Mouse (Mus musculus) liver, embryonic 13.5 days (tissue): ENCODE measurements around the gene Cacnb4. TPM values are rescaled to one million over a fixed set of nuclear protein-coding genes. Genes with fewer than 3 reads are reported as not detected.
A peak's percentile ranks its signal among the peaks of the same experiment; 100 is the strongest.

ENCODE experiments used
- ATAC-seq: fragments of 200-750 bp; cut with Nextera tagmentation; 2 replicates; pipeline ENCODE4 v1.8.0; 2017; ENCODE audit warnings: low read depth, mild to moderate bottlenecking, moderate number of reproducible peaks, moderate library complexity
- DNase-seq: peaks from one replicate; pipeline ENCODE4 v3.0.0; 2022
- H3K27ac ChIP-seq: fragments of 300-500 bp; sonication (generic); 2 replicates; pipeline ENCODE4 v1.5.1; 2015; ENCODE audit warnings: moderate library complexity, mild to moderate bottlenecking, inconsistent platforms
- H3K27me3 ChIP-seq: fragments of 300-500 bp; sonication (generic); 2 replicates; pipeline ENCODE4 v1.6.1; 2015; ENCODE audit warnings: mild to moderate bottlenecking, inconsistent platforms
- H3K36me3 ChIP-seq: fragments of 300-500 bp; sonication (generic); 2 replicates; pipeline ENCODE4 v1.6.1; 2015; ENCODE audit warnings: mild to moderate bottlenecking, inconsistent platforms
- H3K4me1 ChIP-seq: fragments of 300-500 bp; sonication (generic); replicated peaks from 2 replicates; pipeline ENCODE4 v1.6.1; 2015; ENCODE audit warnings: inconsistent platforms
- H3K4me2 ChIP-seq: fragments of 300-500 bp; sonication (generic); 2 replicates; pipeline ENCODE4 v1.6.1; 2015; ENCODE audit warnings: inconsistent platforms, mild to moderate bottlenecking, moderate library complexity
- H3K4me3 ChIP-seq: fragments of 300-500 bp; sonication (generic); replicated peaks from 2 replicates; pipeline ENCODE4 v1.5.1; 2015; ENCODE audit warnings: mild to moderate bottlenecking, inconsistent platforms
- H3K9ac ChIP-seq: fragments of 300-500 bp; sonication (generic); 2 replicates; pipeline ENCODE4 v1.6.1; 2015; ENCODE audit warnings: mild to moderate bottlenecking, inconsistent platforms
- H3K9me3 ChIP-seq: fragments of 300-500 bp; sonication (generic); replicated peaks from 2 replicates; pipeline ENCODE4 v1.6.1; 2016; ENCODE audit warnings: inconsistent platforms
- WGBS: fragments of 180-500 bp; shearing (Covaris S2); methylation state at CpG from one replicate; pipeline ENCODE4 v1.1.7; 2015; ENCODE audit not compliant: insufficient replicate concordance; 5-methylcytosine and 5-hydroxymethylcytosine counted together
- polyA plus RNA-seq: library from polyadenylated mRNA; unstranded; fragments of >200 nt; fragmentation: Nextera tagmentation; extraction: Ambion mirVana; gene quantifications from 2 replicates; pipeline ENCODE4 v1.2.1, GENCODE M21; 2015

The Cacnb4 gene
- polyA plus RNA-seq, 1 experiment from 2014 or later: 0.50 TPM

GRCm38 (mm10) chr2:52686601-52687000, 10.0 kb upstream of the Cacnb4 start:
- Histone ChIP-seq H3K36me3 (no peaks in the 10 kb centered on the region), H3K4me2 (no peak overlapping the region), H3K9ac (no peak overlapping the region), H3K4me1 (no peaks in the 10 kb centered on the region), H3K27ac (no peak overlapping the region), H3K9me3 (no peaks in the 10 kb centered on the region), H3K27me3 (no peaks in the 10 kb centered on the region), H3K4me3 (no peak overlapping the region)
- ATAC-seq (no peak), DNase-seq (no peak)
- WGBS: 72% methylated on average over 6 of the region's 6 CpGs

DNA sequence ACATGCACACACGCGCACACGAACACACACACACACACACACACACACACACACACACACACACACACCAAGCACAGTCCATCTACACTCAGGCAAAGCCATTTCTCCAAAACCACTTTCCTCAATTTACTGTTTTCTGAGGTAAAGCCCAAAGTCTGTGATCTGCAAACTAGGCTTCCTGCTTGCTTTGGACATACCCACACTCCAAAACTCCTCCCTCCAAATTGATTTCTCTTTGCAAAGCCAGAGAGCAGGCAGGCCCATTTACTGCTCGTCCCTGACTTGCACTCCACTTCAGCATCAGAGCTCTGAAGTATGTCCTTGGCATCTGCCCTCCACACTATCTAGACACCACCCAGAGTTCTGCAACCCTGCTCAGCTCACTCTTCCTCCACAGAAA, 958 bp upstream of the Cacnb4 start:
- H3K36me3 ChIP-seq: no peaks in the 10 kb centered on the region
- no peak overlapping the region for H3K9ac ChIP-seq
- no peak for ATAC-seq
- H3K4me3 ChIP-seq: no peak overlapping the region
- H3K4me1 ChIP-seq: no peaks in the 10 kb centered on the region
- WGBS: 68% methylated on average over 4 of the region's 4 CpGs
- no peaks in the 10 kb centered on the region for H3K9me3 ChIP-seq
- H3K27me3 ChIP-seq: peaks cover 61% of the 10 kb centered on the region
- DNase-seq: no peak
- H3K4me2 ChIP-seq: no peak overlapping the region
- H3K27ac ChIP-seq: no peak overlapping the region

GRCm38 (mm10) chr2:52676913-52677303, 277 bp upstream of the Cacnb4 start:
- Histone ChIP-seq H3K9me3 (no peaks in the 10 kb centered on the region), H3K4me3 (no peak overlapping the region), H3K27ac (no peak overlapping the region), H3K27me3 (peaks cover 68% of the 10 kb centered on the region), H3K36me3 (no peaks in the 10 kb centered on the region), H3K4me2 (no peak overlapping the region), H3K9ac (no peak overlapping the region), H3K4me1 (no peaks in the 10 kb centered on the region)
- DNase-seq (no peak), ATAC-seq (no peak; the same call in 1 of the 2 replicates)
- 19% methylated on average over 6 of the region's 6 CpGs for WGBS

- ATAC-seq: peak; percentile 31; the same call in 1 of the 2 replicates
- Histone ChIP-seq H3K27ac (no peak overlapping the region), H3K4me3 (peak overlapping the region; percentile 56), H3K4me2 (peak overlapping the region; percentile 68), H3K27me3 (peaks cover 70% of the 10 kb centered on the region), H3K9ac (no peak overlapping the region), H3K9me3 (no peaks in the 10 kb centered on the region), H3K36me3 (no peaks in the 10 kb centered on the region), H3K4me1 (no peaks in the 10 kb centered on the region)
- no peak for DNase-seq
- 2% methylated on average over 41 of the region's 42 CpGs for WGBS
Measured at GRCm38 (mm10) chr2:52675278-52675987, 1.2 kb downstream of the Cacnb4 start.

DNA sequence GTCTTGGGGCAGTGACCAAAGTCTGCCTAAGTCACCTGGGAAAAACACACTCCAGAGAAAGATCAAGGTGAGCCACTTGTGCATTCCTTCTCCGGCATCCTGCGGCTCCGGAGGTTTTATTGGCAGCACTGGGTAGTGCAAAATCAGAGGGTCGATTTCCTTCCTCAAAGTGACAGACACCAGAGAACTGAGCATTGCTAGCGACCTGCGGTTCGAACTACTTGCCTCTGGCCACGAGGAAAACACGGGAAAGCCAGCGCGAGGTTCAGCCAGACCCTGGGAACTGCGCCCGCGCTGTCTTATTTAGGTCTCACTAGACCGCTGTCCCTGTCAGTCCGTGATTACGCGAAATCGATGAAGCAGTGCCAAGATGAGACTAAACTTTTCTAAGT, 1.7 kb downstream of the Cacnb4 start:
- Histone ChIP-seq H3K4me2 (peak overlapping the region; percentile 68), H3K27ac (no peak overlapping the region), H3K4me1 (no peaks in the 10 kb centered on the region), H3K9me3 (no peaks in the 10 kb centered on the region), H3K36me3 (no peaks in the 10 kb centered on the region), H3K9ac (no peak overlapping the region), H3K4me3 (peak overlapping the region; percentile 56; the same call in 1 of the 2 replicates), H3K27me3 (peaks cover 70% of the 10 kb centered on the region)
- 1% methylated on average over 19 of the region's 19 CpGs for WGBS
- no peak for ATAC-seq
- no peak for DNase-seq

DNA sequence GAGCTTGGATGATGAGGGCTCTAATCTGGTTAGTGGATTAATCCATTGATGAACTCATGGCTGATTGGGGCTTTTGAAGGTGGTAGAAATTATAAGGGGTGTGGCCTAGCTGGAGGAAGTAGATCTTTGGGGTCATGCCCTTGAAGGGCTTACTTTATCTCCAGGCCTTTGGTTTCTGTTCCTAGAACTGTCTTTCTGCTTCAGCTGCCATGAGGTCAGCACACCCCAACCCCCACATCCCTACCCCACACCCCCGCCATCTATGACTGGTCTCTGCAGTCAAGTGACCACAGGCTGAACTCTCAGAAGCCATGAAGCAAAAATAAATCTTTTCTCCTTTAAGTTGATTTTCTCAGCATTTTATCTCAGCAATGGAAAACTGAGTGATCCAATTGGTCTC, 3.5 kb downstream of the Cacnb4 start:
- peaks cover 62% of the 10 kb centered on the region for H3K27me3 ChIP-seq
- H3K4me2 ChIP-seq: no peak overlapping the region
- H3K9ac ChIP-seq: no peak overlapping the region
- WGBS: 32% methylated on average over 1 of the region's 1 CpGs
- H3K9me3 ChIP-seq: no peaks in the 10 kb centered on the region
- no peak overlapping the region for H3K4me3 ChIP-seq
- no peaks in the 10 kb centered on the region for H3K4me1 ChIP-seq
- H3K27ac ChIP-seq: no peak overlapping the region
- DNase-seq (no peak), ATAC-seq (no peak)
- H3K36me3 ChIP-seq: no peaks in the 10 kb centered on the region

DNA sequence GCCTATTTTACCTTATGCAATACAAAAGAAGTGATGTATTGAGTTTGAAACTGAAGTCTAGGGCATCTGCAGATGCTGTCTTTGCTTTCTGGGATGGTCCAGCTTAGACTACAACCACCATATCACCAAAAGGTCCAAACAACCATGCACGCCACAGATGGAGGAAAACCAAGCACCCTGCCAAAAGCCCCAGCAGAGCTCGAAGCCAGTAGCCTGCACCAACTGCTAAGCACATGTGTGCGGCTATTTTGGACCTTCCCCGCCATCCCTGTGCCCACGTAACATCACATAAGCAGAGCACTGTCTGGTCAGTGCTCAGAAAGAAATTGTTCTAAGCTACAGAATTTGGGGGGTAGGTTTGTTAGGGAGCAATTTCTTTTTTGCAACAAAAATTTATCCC, 5.9 kb downstream of the Cacnb4 start:
- H3K9me3 ChIP-seq: no peaks in the 10 kb centered on the region
- H3K4me3 ChIP-seq: no peak overlapping the region
- ATAC-seq (no peak), DNase-seq (no peak)
- peaks cover 37% of the 10 kb centered on the region for H3K27me3 ChIP-seq
- H3K27ac ChIP-seq: no peak overlapping the region
- no peak overlapping the region for H3K9ac ChIP-seq
- H3K4me1 ChIP-seq: no peaks in the 10 kb centered on the region
- 66% methylated on average over 5 of the region's 5 CpGs for WGBS
- no peak overlapping the region for H3K4me2 ChIP-seq
- H3K36me3 ChIP-seq: no peaks in the 10 kb centered on the region

DNA sequence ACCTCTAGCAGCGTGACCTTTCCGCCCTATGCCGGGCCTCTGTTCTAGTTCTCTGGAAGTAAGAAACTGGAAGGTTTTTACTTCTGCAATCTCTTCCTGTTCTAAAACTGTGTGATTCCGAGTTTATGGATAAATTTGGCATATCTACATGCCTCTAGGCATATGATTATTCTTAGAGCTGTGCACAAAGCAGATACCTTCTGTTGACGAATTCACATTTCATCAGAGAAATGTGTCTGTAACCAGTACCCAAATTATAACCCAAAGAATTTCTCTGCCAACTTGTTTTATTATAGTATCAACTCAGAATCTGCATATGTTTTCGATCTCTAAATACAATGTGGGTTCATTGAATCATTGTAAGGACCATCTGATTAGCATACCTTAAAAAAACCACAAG, 8.2 kb downstream of the Cacnb4 start:
- 66% methylated on average over 6 of the region's 6 CpGs for WGBS
- no peak overlapping the region for H3K4me3 ChIP-seq
- H3K4me1 ChIP-seq: no peaks in the 10 kb centered on the region
- no peaks in the 10 kb centered on the region for H3K36me3 ChIP-seq
- no peak overlapping the region for H3K27ac ChIP-seq
- ATAC-seq (no peak), DNase-seq (no peak)
- H3K9ac ChIP-seq: no peak overlapping the region
- H3K27me3 ChIP-seq: peaks cover 18% of the 10 kb centered on the region
- H3K4me2 ChIP-seq: no peak overlapping the region
- no peaks in the 10 kb centered on the region for H3K9me3 ChIP-seq

GRCm38 (mm10) chr2:52656722-52657121, 19.9 kb downstream of the Cacnb4 start:
- H3K9me3 ChIP-seq: no peaks in the 10 kb centered on the region
- H3K27me3 ChIP-seq: no peaks in the 10 kb centered on the region
- 71% methylated on average over 5 of the region's 5 CpGs for WGBS
- no peak for ATAC-seq
- no peak overlapping the region for H3K27ac ChIP-seq
- no peaks in the 10 kb centered on the region for H3K36me3 ChIP-seq
- H3K4me2 ChIP-seq: no peak overlapping the region
- H3K9ac ChIP-seq: no peak overlapping the region
- DNase-seq: no peak
- no peaks in the 10 kb centered on the region for H3K4me1 ChIP-seq
- H3K4me3 ChIP-seq: no peak overlapping the region

GRCm38 (mm10) chr2:52654541-52654940, 22.1 kb downstream of the Cacnb4 start:
- no peaks in the 10 kb centered on the region for H3K27me3 ChIP-seq
- no peaks in the 10 kb centered on the region for H3K36me3 ChIP-seq
- WGBS: 34% methylated on average over 4 of the region's 4 CpGs
- no peaks in the 10 kb centered on the region for H3K9me3 ChIP-seq
- H3K9ac ChIP-seq: no peak overlapping the region
- H3K4me2 ChIP-seq: no peak overlapping the region
- no peak for ATAC-seq
- no peak for DNase-seq
- H3K4me3 ChIP-seq: no peak overlapping the region
- H3K27ac ChIP-seq: no peak overlapping the region
- no peaks in the 10 kb centered on the region for H3K4me1 ChIP-seq

DNA sequence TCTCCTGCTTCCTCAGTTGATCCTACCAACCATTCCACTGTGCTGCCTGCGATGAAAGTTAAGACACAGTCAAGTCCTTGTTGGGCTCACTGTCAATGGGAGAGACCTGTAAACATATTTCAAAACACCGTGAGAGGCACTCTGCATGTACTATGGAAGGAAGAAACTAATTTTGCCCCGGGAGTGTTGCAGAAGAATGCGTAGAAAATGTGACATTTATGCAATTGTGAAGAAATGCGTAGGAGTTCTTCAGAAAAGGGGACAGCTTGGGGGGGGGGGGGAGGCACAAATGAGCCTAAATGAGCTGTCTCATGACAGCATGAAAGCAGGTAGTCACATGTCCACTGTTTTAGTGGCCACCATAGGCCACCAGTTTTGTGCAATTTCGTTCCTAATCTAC, 25.1 kb downstream of the Cacnb4 start:
- ATAC-seq: no peak
- Histone ChIP-seq H3K27me3 (no peaks in the 10 kb centered on the region), H3K9ac (no peak overlapping the region), H3K4me1 (no peaks in the 10 kb centered on the region), H3K4me3 (no peak overlapping the region), H3K4me2 (no peak overlapping the region), H3K27ac (no peak overlapping the region), H3K36me3 (no peaks in the 10 kb centered on the region), H3K9me3 (no peaks in the 10 kb centered on the region)
- no peak for DNase-seq
- WGBS: 77% methylated on average over 6 of the region's 6 CpGs

GRCm38 (mm10) chr2:52647255-52647998, 29.2 kb downstream of the Cacnb4 start:
- no peaks in the 10 kb centered on the region for H3K36me3 ChIP-seq
- ATAC-seq: no peak
- H3K27me3 ChIP-seq: no peaks in the 10 kb centered on the region
- no peak overlapping the region for H3K4me2 ChIP-seq
- WGBS: 62% methylated on average over 8 of the region's 8 CpGs
- no peak overlapping the region for H3K4me3 ChIP-seq
- no peak overlapping the region for H3K9ac ChIP-seq
- H3K27ac ChIP-seq: no peak overlapping the region
- H3K9me3 ChIP-seq: no peaks in the 10 kb centered on the region
- no peak for DNase-seq
- no peaks in the 10 kb centered on the region for H3K4me1 ChIP-seq
